Mouse (Mus musculus) urinary bladder, postnatal 10 days (tissue): Measurements from ENCODE around the gene Myadml2.
"Not testable (repeated sequence)": the region's sequence is repeated elsewhere in the genome, so short reads cannot be mapped to it uniquely, and the experiment has no call there.

ENCODE experiments used
- DNase-seq: peaks from one replicate; pipeline ENCODE4 v3.0.0; 2022; ENCODE audit warnings: low spot score

Gene Myadml2

DNA sequence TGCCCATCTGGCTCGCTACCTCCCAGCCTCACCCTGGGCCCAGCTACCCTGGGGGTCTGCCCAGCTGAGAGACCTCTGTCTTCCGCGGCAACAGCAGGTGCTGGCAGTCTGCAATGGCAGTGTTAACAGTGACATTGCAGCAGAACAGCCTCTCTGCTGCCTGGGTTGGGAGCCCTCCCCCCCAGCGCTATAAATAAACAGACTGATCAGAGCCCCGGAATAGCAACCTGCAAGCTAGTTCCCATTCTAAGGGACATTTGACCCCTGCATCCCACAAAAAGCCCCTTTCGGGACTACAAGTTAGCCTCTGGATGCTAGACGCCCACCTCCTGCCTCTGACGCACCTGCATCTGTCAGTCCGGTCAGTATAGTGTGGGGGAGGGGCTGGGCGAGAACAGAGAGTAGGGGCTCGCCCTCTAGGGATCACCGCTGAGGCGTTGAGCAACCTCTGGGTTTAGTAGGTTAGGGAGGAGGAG lies at the start of gene Myadml2:
Gene Myadml2, minus strand, starts transcription at position 158 of the 476 bp plus-strand sequence.
- DNase-seq, result no peak

DNA sequence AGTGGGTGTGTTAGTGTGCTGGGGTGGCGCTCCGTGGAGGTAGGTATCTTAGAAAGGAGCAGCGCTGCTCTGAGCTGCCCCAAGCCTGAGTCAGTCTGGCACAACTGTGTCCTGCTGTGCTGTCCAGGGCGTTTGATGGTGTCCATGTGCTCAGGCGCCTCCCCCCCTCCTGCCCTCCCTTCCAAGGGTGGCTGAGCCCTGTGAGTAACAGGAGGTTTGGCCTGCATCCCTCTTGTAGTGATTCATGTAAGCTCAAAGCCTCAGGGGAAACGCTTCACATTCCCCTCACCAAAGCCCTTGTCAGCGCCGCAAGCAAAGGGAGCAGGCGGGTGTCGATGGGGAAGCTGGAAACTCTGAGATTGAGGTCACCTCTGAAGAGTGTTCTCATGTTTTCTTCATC lies 49.8 kb upstream of the Myadml2 start:
- no peak for DNase-seq

- no peak for DNase-seq
These were observed 48.6 kb upstream of the Myadml2 start for GRCm38 (mm10) chr11:120696568-120696967.

DNA sequence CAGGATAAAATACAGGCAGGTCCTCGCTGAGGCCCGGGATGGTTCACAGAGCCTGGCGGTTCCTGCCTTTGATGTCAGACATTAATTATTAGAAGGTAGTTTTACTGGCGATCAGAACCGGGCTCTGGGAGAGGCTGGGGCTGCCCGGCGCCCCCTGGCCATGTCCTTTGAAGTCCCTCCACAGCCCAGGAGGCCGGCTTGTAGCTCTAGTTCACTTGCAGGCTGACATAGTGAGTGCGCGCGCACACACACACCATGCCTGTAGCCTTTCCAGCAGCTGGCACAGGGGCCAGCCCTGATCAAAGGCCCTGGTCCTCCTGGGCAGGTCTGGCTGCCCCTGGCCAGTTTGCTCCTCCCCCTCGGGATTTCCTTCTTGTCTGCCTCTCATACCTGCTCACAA lies 47.7 kb upstream of the Myadml2 start:
- no peak for DNase-seq

DNA sequence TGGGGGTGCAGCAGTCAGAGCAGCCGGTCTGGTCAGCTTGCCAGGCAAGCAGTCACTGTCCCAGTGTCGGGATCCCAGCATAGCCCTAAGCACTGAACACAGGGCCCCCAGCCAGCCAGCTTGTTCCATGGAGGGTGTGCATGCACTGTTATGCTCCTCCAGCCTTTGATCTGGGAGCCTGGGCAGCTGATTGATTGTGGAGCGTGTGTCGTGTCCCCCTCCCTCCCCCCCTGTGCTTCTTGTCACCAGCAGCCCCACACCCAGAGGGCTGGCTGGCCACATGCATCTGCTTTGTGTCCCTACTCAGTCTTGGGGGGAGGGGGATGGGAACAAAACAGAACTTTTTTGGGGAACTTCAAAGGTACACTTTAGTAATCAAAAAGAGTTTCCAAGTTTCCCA lies 47.2 kb upstream of the Myadml2 start:
- no peak for DNase-seq

DNA sequence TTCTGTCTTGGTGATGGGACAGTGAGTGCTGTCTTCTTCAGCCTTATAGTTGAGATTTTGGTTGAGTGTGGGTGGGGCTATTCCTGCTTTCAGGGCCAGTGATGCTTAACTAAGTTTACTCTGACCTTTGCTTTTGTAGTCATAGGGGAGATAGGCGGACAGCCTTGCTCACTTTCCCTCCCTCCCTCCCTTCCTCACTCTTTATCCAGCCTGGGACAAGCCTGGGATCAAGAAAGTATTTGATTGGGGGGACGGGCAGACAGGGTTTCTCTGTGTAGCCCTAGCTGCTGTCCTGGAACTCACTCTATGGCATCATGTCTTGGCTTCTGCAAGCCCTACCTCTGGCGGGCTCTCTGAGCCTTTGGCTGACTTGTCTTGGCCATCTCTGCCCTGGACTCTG lies 45.5 kb upstream of the Myadml2 start:
- no peak for DNase-seq

GRCm38 (mm10) chr11:120692471-120693011 lies 44.6 kb upstream of the Myadml2 start:
- no peak for DNase-seq

DNA sequence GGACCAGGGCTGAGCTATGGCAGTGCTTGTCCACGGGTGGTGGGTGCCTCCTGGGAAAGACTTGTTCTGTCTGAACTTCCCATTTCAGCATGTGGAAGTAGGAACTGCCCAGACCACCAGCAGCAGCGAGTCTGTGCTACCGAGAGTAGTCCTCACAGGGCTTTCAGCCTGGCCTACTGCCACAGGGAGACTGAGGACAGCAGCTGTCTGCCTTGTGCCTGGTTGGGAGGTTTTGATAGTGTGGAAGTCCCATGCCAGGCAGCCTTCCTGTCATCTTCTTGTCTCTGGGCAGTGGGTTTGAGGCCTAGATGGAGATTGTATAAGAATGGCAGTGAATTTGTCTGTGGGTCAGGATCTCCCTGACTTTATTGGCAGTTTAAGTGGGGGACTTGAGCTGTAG lies 41.4 kb upstream of the Myadml2 start:
- no peak for DNase-seq

GRCm38 (mm10) chr11:120686650-120687272 lies 38.8 kb upstream of the Myadml2 start:
- DNase-seq, result no peak

DNA sequence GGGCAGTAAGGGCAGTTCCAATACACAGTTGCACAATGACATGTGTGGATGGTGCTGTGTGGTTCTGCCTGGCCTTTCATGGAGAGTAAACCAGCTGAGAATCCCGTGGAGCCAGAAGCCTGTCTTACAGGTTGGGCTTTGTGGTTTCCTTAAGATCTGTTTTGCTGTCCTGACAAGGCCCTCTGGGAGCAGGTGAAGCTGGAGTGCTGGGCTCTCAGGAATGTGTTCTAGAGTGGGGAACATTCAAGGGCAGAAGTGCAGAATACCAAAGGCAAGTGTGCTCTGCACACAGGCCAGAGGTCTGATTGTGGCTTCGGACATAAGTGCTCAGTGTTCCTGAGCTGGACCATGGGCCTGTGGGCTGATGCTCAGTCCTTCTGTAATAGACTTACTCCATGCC lies 36.7 kb upstream of the Myadml2 start:
- no peak for DNase-seq

DNA sequence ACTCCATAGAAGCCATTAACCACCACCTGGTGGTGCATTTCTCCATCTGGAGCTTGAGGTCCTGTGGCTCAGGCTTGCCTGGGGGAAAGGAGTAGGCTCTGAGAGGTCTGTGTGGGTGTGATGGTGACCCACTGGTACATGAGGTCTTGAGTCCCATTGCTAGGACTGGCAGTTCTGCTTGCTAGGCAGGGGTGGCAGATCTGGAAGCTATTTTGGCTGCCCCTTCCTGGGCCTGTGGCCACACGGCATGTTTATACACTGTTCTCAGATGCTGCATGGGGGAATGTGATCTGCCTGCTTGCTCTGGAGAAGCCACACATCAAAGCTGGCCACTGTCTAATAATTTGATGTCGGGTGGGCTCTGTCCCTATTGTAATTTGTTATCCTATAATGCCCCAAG lies 36.1 kb upstream of the Myadml2 start:
- DNase-seq, result no peak

DNA sequence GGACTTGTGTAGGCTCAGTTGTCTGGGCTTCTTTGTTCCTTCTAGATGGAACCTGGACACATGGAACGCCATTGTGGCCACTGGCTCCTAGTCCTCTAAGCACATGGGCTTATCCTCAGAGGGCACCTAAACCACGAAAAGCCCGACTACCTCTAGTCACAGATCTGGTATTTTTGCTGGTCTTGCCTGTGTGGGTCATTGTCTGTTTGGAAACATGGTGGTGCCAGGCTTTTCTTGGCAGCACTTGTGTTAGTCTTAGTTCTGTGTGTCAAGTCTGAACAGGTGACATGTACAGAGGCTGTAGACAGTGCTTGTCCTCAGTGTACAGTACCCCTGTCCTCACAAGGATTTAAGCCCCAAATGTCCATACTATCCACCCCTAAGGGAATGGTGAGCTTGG lies 35.6 kb upstream of the Myadml2 start:
- no peak for DNase-seq

- no peak for DNase-seq
These were observed 34.7 kb upstream of the Myadml2 start for GRCm38 (mm10) chr11:120682683-120683082.

DNA sequence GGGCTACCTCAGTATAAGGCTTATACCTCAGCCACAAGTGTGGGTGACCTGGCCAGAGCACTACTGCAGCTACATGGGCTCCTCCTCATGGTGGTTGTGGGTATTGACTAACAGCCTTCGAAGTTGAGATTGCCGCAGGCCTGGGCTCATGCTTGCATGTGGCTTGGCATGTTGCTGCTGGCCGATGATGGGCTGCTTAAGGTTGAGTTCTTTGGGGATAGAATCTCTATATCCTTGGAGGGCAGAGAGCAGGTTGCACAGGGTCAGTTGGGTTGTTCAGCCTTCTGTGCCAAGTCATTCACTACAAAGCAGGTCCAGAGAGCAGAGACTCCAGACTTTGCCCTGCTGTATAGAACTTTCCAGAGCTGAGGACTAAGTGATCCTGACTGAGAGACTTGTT lies 32.0 kb upstream of the Myadml2 start:
- DNase-seq, result no peak

DNA sequence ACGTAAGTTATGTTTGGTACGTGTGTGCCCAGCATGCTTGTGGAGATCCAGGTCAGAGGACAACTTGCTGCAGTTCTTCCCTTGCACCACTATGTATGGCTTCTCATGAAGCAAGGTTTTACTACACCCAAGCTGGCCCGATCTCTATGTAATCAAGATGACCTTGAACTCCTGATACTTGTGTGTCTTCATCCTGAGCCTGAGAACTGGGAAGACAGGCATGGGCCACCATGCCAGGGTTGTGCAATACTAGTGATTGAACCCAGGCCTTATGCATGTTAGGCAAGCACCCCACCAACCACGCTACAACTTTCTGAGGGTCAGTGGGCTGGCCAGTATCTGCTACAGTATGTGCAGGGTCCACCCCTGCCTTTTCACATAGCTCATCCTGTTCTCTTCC lies 29.0 kb upstream of the Myadml2 start:
- DNase-seq, result no peak

DNA sequence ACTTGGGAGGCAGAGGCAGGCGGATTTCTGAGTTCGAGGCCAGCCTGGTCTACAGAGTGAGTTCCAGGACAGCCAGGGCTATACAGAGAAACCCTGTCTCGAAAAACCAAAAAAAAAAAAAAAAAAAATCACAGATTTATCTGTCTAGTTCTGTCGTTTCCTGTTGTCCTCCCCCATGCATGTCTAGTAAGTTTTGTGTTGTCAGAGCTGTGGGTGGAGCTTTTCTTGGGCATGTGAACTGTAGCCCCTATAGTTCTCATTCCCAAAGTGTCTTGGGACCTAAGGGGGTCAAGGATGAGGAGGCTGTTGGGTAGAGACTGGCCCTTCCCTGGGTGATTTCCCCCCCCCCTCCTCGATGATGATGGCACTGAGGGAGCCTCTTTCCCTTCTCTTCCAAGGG lies 27.9 kb upstream of the Myadml2 start:
- not testable (repeated sequence) for DNase-seq

GRCm38 (mm10) chr11:120673594-120674122 lies 25.7 kb upstream of the Myadml2 start:
- no peak for DNase-seq

DNA sequence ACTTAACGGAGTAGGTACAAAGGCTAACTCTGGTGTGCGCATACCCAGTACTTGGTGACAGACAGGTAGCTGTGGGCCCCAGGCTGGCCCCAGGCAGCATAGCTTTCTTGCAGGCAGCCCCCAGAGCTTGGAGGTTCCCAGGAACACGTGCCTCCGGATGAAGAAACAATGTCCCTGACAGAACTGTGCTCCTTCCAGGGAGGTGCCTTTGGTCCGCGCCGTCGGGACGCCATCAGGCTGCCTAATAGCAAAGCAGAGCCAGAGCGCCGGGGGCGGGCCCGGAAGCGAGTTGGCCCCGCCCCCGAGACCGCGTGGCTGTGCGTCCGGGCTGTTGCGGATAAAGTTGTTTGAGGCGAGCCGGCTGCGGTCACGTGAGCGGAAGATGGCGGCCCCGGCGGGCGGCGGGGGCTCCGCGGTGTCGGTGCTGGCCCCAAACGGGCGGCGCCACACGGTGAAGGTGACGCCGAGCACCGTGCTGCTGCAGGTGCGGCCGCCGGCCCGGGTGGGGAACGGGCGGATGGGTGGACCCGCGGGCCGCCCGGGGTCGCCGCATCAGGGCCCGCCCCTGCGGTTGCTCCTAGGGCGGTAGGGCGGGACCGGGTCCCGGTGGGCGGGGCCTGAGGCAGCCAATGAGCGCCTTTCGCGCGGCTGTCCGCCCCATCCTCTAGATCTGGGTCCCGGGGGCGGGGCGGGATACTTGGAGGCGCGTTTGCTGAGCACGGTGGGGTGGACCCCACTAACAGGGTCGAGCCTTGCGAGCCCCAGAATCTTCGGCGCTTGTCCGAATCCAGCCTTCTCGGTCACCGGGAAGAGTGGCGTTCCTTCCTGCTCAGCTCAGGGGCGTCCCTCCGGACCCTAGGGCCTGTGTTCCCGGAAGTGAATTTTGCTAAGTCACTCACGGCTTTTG lies 25.0 kb upstream of the Myadml2 start, which contains the start of gene Aspscr1:
Gene Aspscr1, plus strand, starts transcription at position 287 of the 907 bp plus-strand sequence.
- DNase-seq, result peak; percentile 82

- DNase-seq, result no peak
These were observed 18.7 kb upstream of the Myadml2 start for GRCm38 (mm10) chr11:120666617-120667016.

- no peak for DNase-seq
These were observed 17.4 kb upstream of the Myadml2 start for GRCm38 (mm10) chr11:120665406-120665805.

GRCm38 (mm10) chr11:120663714-120664113 lies 15.8 kb upstream of the Myadml2 start:
- no peak for DNase-seq

GRCm38 (mm10) chr11:120662759-120663158 lies 14.8 kb upstream of the Myadml2 start:
- DNase-seq, result no peak

DNA sequence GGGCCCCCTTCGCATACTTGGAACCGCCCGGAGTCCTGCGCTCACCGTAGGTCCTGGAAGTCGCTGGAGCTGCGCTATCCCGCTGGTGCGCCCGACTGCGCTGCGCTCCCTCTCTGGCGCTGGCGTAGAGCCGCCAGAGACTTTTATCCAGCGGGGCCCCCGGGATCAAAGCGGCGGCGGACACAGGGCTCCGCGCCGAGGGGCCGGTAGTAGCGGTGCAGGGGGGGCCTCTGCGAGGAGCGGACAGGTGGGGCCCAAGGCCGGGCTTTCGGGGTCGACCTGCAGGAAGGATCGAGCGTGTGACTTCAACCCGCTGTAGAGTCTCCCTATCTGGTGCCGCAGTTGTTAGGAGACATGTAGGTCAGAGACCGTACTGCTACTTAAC lies 13.1 kb upstream of the Myadml2 start, which contains the start of gene Notum:
Gene Notum, minus strand, starts transcription at position 100 of the 385 bp plus-strand sequence.
- no peak for DNase-seq
